Mouse (Mus musculus): ENCODE measurements around the gene Naglu. TPM values are rescaled to one million over a fixed set of nuclear protein-coding genes. Genes with fewer than 3 reads are reported as not detected.
A peak's percentile ranks its signal among the peaks of the same experiment; 100 is the strongest.

The Naglu gene
- total RNA-seq, 2 experiments from 2014 or later, result 6.9 to 8.6 TPM

DNA sequence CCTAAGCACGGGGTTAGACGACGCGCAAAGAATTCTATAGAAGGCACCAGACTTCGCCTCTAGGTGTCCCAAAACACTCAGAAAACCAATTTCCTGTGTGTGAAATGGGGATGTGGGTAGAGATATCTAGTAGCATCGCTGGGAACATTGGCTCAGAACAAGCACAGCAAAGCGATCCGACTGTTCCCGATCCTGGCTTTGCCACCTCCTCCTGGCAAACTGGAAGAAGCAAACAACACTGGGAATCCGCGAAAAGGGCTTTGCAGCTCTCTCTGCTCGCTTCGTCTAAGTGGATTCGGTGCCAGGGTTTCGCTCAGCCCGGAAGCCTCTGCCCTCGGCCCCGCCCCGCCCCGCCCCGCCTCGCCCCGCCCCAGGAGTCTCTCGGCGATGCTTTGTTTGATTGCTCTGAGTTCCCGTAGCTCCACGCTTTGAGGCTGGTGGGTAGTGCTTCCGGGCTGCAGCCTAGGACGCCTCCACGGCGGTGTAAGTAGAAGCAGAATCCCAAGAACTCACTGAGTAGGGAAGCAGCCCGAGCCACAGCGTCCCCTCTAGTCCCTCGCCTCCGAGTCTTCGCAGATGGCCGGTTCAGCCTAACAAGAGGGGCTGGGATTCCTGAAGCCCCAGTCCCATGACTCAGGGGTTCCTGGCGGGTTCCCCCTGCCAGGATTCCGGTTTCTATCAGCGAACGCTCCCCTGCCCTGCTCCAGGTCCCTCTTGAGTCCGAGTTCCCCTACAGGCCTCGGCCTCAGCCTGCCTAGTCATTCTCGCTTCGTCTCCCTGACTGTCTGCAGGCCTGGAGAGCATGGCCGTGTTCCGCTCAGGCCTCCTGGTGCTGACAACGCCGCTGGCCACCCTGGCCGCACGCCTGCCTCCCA, 12.6 kb downstream of the Naglu start, which contains the start of gene Coasy:
TSS of gene Coasy (plus strand) at position 358 of the 875 bp plus-strand sequence.
- peak; percentile 84 to 95 for DNase-seq (ENCODE audit: low spot score in 2 of 2)

DNA sequence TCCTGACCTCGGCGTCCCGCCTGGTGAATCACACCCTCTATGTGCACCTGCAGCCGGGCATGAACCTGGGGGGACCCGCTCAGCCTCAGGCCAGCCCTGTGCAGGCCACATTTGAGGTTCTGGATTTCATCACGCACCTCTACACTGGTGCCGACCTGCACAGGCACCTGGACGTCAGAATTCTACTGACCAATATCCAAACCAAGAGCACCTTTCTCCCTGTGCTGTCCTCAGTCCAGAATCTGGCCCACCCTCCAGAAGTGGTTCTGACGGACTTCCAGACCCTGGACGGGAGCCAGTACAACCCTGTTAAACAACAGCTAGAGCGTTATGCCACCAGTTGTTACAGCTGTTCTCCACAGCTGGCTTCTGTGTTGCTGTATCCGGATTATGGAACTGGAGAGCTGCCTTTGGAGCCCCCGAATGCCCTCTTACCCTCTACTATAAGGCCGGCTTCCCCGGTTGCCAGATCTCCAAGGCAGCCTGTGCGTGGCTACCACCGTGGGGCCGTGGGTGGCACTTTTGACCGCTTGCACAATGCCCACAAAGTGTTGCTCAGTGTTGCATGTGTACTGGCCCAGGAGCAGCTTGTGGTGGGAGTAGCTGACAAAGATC, 13.4 kb downstream of the Naglu start:
- no peak for DNase-seq (ENCODE audit: low spot score in 2 of 2)

DNA sequence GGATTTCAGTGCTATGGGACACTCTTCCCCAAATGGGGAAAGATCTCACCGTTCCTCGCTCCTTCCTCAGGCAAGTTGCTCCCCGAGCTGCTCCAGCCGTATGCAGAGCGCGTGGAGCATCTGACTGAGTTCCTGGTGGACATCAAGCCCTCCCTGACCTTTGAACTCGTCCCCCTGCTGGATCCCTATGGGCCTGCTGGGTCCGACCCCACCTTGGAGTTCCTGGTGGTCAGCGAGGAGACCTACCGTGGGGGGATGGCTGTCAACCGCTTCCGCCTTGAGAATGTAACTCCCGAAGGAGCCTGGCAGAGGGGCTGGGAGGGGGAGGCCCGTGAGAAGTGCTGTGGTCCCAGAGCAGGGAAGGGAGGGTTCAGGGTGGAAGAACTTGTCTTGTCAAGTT, 14.4 kb downstream of the Naglu start:
- no peak for DNase-seq (ENCODE audit: low spot score in 2 of 2)

DNA sequence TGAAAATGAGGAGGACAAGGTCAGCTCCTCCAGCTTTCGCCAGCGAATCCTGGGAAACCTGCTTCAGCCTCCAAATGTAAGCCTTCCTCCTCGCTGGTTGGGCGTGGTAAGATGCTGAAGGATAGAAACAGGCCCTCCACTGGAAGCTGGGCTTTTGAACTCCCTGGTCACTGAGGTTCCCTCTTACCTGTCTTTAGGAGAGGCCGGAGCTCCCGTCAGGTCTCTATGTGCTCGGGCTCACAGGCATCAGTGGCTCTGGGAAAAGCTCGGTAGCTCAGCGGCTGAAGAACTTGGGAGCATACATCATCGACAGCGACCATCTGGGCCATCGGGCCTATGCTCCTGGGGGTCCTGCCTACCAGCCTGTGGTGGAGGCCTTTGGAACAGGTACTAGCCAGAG, 15.0 kb downstream of the Naglu start:
- no peak for DNase-seq (ENCODE audit: low spot score in 2 of 2)

DNA sequence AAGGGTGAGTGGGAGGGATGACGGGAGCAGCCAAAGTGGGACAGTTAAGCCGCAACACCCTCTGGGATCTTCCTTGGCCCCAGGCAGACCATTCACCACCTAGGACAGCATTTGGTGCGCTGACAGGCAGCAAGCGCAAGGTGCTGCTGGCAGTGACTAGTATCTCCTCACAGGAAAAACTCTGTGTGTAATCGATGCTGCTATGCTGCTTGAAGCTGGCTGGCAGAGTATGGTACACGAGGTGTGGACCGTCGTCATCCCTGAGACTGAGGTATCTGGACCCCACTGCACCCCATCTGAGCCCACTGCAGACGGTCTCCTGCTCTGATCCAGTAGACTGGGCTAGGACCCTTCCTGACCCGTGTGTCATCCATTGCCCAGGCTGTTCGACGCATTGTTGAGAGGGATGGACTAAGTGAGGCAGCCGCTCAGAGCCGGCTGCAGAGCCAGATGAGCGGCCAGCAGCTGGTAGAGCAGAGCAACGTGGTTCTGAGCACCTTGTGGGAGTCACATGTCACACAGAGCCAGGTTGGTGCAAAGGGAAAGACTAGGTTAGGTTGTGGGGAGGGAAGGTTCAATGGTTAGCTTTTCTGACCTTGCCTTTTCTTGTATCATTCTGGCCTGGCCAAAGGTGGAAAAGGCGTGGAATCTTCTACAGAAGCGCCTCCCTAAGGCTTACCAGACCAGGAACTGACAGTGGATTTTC, 16.0 kb downstream of the Naglu start:
- DNase-seq (ENCODE audit: low spot score in 2 of 2), result no peak

DNA sequence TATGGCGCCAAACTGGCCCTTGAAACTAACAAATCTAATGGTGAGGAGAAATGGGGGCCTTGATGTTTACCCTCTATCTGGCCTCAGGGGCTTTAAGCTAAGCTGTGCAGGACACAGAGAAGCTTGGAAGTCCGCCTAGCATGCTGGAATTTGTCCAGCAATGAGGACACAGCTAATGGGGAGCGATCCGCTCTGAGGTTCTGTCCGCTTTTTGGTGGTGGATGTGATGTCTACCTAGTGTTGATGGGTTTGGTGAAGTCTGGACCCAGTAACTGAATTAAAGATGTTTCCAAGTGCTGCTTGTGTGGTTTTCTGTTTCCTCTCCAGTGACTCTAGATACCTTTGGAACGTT, 16.5 kb downstream of the Naglu start:
- DNase-seq (ENCODE audit: low spot score in 2 of 2), result no peak

DNA sequence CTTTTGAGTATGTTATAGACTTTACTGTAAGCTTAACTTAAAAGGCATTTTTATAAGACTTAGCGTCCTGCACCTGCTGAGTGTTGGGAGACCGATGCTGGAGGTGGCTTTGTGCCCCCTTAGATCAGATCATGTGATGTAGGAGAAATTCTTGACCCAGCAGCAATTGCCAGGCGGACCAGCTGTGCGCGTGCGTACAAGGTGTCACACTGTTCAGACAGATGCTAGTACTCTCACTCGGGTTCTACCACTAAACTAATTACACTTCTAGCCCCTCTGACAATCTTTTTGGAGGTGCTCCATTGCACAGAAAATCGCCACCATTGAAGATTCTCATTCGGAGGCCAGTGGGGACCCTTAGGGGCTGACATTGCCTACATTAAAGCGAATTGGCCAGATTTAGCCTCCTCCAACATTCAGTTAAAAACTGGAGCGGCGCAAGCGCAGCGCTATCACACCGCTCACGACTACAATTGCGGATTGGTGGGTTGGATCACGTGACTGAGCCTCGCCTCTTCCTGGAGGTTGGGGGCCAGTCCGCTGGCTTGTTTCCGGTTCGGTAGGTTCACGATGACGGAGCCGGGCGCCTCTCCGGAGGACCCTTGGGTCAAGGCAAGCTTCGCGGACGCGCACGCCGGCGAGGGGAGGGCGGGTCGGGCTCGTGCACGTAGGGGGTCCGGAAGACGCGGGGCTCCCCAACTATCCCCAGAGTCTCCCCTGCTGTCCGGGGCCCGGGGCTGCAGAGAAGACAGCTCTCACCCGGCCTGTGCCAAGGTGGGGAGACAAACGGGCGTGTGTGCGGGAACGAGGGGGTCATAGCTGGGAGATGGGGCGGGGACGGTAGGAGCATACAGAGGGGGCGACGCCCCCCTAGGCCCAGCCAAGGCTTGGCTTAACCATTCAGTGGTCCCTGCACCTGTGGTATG, 17.2 kb downstream of the Naglu start, which contains the start of gene Mlx:
TSS of gene Mlx (plus strand) at position 522 of the 926 bp plus-strand sequence.
- peak; percentile 87 to 95 for DNase-seq (ENCODE audit: low spot score in 2 of 2)

DNA sequence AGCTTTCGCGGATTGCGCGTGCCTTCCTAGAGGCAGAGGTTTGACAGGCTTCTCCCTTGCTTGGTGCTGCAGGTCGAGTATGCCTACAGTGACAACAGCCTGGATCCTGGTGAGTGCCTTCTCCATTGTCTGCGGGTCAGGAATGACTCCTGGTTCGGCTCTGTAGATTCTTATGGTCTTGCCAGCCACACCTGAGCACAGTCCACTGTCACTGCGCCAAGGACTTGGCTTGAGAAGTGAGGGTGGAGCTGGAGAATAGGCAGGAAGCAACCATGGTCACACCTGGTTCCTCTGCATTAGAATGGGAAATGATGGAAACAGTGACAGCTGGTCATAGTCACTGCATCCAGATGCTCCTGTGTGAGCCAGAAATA, 17.9 kb downstream of the Naglu start:
- no peak for DNase-seq (ENCODE audit: low spot score in 2 of 2)

DNA sequence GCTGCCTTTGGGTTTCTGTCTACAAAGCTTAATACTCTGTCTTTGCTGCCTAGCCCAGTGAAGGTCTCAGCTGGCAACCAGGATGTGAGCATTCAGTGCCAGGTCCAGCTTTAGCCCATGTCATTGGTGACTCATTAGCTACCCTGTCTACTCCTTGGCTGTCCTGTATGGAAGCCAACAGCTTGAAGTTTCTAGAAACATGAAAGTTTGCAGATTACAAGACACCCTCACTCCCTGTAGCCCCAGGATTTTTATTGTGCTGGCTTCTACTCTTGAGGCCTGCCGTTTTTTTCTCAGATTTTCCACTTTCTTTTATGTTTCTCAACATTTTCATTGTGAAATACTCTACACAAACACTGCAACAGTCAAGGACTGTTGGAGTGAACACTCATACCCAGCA, 20.1 kb downstream of the Naglu start:
- no peak for DNase-seq (ENCODE audit: low spot score in 2 of 2)

DNA sequence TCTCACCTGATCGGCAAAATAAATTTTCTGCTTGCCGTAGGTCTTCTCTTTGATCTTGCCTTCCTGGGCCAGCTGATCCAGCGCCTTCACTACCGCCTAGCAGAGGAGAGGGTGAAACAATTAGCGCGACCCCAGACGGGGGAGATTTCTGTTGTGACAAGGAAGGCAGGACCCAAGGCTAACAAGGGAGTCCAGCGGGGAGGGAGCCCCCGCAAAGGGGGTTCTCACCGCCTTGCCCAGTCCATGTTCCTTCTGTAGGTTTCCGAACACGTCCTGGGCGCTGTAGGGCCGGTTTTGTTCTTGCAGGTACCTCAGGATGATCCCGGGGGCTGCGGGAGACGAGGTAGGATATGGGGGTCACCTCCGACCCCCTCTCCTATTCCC, 25.1 kb downstream of the Naglu start:
- peak in 1 of 2 experiments; percentile 40 for DNase-seq (ENCODE audit: low spot score in 2 of 2)

DNA sequence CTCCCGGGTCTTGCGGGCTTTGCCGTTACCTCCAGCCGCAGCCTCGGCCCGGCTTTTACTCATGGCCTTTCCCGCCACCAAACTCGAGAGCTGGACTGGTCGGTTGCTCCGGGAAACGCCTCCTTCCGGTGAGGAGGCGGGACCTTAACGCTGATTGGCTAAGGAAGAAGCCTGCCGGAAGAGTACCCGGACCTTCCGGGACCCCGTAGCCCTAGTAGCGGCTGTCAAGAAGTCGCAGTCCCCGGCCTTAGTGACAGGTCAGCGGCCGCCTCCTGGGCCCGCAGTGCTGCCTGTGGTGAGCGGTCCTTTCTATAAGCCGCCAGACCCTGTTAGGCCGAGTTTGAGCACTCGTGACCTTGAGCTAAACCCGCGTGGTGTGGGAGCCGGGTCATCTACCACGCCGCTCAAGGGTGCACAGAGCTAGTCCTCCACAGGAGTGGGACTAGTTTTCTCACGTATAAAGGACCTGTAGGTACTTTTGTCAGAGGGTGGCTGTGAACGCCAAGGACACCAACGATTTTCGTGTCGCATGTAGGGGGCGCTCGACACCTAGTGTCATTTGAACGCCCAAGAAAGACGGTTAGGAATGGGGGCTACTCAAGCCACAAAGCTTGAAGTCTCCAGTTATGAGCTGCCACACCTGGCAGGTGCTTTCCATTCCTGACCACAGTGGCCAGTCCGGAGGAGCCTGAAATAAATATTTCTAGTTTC, 25.7 kb downstream of the Naglu start, which contains the start of gene Psmc3ip:
TSS of gene Psmc3ip (minus strand) at position 123 of the 711 bp plus-strand sequence.
- DNase-seq (ENCODE audit: low spot score in 2 of 2), result peak; percentile 90 to 96

DNA sequence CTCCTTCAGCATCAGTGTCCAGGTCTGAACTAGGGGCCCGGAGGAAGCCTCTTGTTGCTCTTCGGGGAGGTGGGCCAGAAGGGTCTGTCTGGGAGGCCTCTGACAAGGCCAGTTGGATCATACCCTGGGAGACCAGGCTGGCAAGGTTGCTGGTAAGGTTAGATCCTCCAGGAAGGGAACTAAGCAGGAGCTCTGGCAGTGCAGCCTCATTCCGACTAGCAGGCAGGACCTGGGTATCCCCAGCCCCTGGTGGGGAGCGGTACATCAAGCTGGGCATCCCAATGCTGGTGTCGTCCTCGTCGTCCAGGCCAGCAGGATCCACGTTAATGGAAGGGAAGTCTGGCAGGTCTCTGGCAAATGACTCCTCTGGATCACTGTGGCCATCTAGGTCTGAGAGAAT, 28.4 kb downstream of the Naglu start:
- DNase-seq (ENCODE audit: low spot score in 2 of 2), result no peak

DNA sequence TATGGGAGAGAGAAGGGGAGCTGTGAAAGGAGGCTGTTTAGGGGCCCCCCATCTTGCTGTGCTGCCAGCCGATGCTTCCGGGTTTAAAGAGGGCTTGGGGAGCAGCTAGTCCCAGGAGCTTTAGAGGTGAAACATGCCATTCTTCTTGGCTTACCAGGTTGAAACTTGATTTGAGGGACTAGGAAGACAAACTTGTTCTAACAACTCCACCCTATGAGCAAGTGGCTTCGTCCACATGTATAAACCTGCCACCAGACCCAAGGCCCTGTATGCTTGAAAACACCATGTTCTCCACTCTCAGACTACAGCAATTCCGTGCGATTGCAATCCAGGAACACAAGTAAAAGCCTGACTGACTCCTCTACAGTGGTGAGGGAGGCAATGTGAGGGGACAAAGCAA, 33.2 kb downstream of the Naglu start:
- DNase-seq (ENCODE audit: low spot score in 2 of 2), result no peak

DNA sequence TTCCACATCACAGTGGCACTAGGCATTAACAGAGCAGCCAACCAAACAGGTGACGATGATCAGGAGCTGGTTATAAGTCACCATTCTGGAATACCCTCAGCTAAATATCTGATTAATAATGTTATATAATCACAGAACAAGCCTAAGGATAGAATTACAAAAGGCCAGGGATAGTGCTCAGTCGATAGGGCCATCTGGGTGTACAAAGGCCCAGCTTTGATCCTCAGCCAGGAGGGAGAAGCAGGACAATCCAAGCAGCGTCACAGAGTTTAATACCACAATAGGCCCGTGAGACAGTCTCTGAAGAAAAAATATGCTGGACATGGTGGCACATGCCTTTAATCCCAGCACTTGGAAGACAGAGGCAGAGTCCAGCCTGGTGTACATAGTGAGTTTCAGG, 39.5 kb downstream of the Naglu start:
- no peak for DNase-seq (ENCODE audit: low spot score in 2 of 2)

DNA sequence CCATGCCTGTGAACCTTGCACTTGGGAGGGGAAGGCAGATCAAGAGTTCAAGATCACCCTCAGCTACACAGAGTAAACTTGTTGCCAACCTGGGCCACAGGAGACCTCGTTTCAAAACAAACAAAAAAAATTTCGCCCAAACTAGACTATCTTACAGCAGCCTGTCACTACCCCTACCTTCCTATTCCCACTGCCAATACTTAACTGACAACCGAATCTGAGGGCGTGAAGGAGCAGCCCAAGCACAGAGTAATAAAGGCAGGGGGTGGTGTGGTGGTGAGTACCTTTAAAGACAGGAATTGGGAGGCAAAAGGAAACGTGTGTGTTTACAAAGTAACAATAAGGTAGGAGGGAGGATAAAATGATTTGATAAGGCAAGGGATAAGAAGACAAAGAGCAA, 40.9 kb downstream of the Naglu start:
- no peak for DNase-seq (ENCODE audit: low spot score in 2 of 2)

DNA sequence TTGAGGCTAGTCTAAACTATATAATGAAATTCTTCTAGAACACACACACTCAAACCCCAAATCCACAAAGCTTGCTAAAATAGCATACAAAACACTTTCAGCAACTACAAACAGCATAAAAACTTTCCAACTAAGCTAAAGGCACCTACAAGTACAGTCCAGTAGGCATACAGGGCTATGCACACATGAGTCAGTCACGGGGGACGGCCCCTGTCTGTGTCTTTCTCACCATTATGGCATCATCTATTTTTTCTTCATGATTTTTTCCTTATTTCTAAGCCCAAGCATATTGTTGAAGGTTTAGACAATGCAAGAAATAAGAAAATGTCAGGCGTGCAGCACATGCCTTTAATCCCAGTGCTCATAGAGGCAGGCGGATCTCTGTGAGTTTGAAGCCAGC, 41.4 kb downstream of the Naglu start:
- no peak for DNase-seq (ENCODE audit: low spot score in 2 of 2)

DNA sequence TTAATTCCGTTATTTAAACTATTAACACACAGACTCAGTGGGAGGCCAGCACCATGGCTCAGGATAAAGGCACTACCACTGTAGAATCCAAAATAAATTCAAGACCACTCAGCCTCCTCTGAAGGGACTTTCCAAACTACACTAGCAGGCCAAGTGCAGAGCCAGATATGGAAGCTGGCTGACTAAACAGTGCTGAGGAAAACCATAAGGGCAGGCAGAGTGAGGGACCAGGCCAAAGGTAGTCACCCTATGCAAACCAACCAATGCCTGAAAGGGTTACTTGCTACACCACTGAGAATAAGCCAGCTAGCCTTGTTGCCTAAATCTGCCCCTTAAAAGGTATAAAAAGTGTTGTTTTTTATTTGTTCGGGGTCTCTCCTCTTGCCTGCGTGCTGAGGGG, 42.4 kb downstream of the Naglu start:
- DNase-seq (ENCODE audit: low spot score in 2 of 2), result no peak

DNA sequence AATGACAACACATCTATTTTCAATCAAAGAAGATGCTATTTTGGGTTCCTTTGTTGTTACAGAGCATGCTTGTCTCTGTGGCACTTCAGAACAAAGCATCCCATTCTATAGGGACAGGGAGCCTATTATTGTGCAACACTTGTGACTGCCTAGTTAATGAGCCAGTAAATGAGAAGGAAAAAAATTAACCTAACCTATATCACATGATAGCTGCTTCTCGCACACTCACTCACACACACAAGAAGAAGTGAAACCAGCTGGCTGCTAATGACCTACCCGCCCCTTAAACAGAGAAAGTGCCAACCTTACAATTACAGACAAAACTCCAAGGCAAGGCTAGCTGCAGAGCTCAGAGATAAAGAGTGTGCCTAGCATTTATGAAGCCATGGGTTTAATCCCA, 45.8 kb downstream of the Naglu start:
- DNase-seq (ENCODE audit: low spot score in 2 of 2), result no peak

DNA sequence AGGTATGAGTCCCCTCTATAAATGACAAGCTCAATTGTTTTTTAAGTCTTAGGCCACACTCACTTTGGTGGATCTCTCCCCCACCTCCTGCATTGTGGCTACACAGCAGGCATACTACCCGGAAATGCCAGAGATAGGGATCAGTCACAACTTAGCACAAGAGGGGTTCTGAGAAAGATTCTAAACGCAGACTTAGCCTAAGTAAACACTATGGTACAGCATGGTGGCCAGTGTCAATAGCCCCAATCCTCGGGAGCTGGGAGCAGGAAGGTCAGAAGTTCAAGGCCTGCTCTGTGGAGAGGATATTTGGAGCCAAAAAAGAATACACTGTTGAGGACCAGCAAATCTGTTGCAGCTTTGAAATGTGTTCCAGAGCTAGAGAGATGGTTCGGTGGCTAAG, 48.3 kb downstream of the Naglu start:
- DNase-seq (ENCODE audit: low spot score in 2 of 2), result no peak

DNA sequence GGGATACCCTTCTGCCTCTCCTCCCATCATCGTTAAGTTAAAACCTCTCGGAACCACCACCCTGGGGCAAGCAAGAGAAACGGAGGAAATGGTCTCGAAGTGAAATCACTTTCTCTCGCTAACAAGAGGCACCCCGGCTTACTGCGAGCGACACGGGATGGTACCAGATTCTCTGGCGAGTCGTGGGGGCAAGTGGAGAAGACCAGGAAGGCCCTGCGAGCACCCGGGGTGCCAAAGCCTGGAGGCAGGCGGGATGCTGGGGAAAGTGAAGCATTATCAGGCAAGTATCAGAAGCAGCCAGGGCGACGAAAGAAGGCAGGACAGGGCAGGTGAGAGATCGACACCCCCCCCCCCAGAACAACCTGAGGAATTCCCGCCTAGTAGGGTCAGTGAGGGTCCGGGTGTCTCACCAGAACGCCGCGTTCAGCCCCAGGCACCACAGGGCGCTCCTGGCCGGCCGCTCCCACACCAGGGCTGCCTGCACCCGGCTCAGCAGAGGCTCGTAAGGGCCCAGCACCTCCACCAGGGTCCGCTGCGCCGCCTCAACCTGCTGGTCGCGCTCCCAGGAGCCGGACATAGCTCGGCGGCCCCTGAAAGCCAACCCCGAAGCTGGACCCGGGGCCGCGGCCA, 49.4 kb downstream of the Naglu start:
- DNase-seq (ENCODE audit: low spot score in 2 of 2), result no peak

All from layer of hippocampus, adult 18-20 months (tissue).